Mouse (Mus musculus) yolk sac, embryonic 10.5 days (tissue): ENCODE measurements around the gene Serinc1.

Experiments used
- DNase-seq: peaks from one replicate; pipeline ENCODE4 v3.0.0-alpha.2; 2017; ENCODE audit warnings: low spot score

Serinc1 gene

DNA sequence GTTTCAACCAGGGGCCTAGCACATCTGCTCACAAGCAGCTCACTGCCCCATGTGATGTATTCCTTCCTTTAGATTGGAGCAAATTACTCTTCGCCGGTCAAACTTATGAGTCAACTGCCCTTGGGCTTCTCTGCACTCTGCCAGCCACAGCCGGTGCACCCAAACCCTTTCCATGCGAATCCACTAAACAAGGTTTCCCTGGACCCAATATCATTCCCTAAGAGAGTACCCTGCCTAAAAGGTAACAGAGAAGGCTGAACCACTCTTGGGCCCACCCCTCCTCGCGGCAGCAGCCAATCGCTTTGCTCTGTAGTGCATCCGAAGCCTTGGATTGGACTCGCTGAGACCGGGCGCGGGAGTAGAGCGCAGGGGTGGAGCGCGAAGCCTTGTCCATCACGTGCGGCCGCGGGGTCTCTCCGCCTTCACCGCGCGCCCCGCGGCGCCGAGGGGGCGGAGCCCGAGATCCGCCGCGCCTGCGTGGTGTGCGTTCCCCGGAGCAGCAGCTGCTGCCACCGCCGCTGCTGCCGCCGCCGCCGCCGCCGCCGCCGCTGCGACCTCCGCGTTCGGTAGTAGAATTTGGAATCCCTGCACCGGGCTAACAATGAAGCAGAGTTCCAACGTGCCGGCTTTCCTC, 46.3 kb downstream of the Serinc1 start, which contains the start of gene Hsf2:
Gene Hsf2 (plus strand): TSS at position 478 of the 634 bp plus-strand sequence.
- DNase-seq = peak; percentile 95

- DNase-seq = no peak
Observed at GRCm38 (mm10) chr10:57484741-57485140, 47.6 kb downstream of the Serinc1 start.

- no peak for DNase-seq
Observed at GRCm38 (mm10) chr10:57481717-57482116, 50.6 kb downstream of the Serinc1 start.

DNA sequence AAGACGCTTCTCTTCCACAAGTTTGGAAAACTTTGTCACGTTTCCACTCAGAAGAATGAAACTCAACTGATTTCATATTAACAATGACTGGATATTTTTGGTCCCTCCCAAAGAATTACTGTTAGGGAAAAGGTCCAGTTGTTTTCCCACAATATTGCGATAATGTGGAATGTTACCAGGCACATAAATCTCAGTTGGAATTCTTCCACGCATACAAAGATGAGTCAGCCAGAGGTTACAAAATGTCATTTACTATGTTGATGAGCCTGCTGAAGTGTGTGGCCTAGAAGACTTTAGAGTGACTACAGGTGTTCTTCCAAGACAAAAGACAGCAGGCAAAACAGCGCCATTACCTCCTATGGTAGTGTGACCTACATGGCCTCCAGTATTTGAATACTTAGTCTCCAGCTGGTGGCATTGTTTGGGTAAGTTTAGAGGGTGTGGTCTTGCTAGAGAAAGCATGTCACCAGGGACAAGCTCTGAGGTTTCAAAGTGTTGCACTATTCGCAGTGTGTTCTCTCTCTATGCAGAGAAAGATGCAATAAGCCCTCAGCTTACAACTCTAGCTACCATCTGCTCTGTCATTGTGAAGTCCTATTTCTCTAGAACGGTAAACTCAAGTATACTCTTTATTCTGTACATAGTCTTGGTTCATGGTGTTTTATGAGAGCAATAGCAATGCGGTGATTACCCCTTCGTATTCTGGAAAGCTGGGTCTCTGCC, 55.0 kb downstream of the Serinc1 start:
- no peak for DNase-seq
